Mouse (Mus musculus) left cerebral cortex, adult 2 months (tissue): ENCODE measurements around the gene Gabpb1. TPM values are rescaled to one million over a fixed set of nuclear protein-coding genes. Genes with fewer than 3 reads are reported as not detected.

Experiments used
- DNase-seq, 2 experiments: peaks; one replicate each; pipeline ENCODE4 v3.0.0; 2021 to 2022; ENCODE audit warnings: low spot score in 2 of 2, mixed read lengths in 1 of 2; ENCODE audit errors: extremely low spot score in 1 of 2
- H3K27ac ChIP-seq: fragments of 200-600 bp; 2 replicates; pipeline ENCODE4 v1.8.1; 2022
- H3K4me3 ChIP-seq: fragments of 200-600 bp; 2 replicates; pipeline ENCODE4 v1.8.1; 2022
- CTCF ChIP-seq: fragments of 200-600 bp; IDR thresholded peaks from 2 replicates; pipeline ENCODE4 v1.8.1; 2022; ENCODE audit warnings: antibody characterized with exemption, mild to moderate bottlenecking, moderate library complexity
- intact Hi-C: fragments of 180-260 bp; cut with DNase I; formaldehyde crosslinking; loops from one replicate; pipeline ENCODE4 v1.15.1; 2025
- long read RNA-seq, 2 experiments: library from polyadenylated mRNA; stranded (forward); transcript quantifications; one replicate each; pipeline ENCODE4 v2.0.0; 2021; ENCODE audit warnings: borderline mapping rate in 2 of 2
- total RNA-seq, 2 experiments: library from RNA; stranded (reverse); gene quantifications; 2 replicates each; pipeline ENCODE4 v1.2.3; 2021

Gabpb1 gene
- 10 to 100 TPM; 21.0 to 22.1 TPM for total RNA-seq
- long read RNA-seq, experiment 1, full-length matches to known transcripts, result 13 of 22 reads
- long read RNA-seq, experiment 1, partial matches to known transcripts, result 1 of 22 reads
- long read RNA-seq, experiment 1, other reads (novel, unspliced or antisense), result 8 of 22 reads
- long read RNA-seq, experiment 2, full-length matches to known transcripts, result 8 of 19 reads
- long read RNA-seq, experiment 2, partial matches to known transcripts, result 0 of 19 reads
- long read RNA-seq, experiment 2, other reads (novel, unspliced or antisense), result 11 of 19 reads

GRCm38 (mm10) chr2:126676122-126676515, at the start of gene Gabpb1:
Gabpb1 (minus strand) TSS chr2:126676337.
- no peak for DNase-seq
- no peak for TF ChIP-seq CTCF
- H3K27ac ChIP-seq, result peak within 1 kb of the TSS; percentile 100
- intact Hi-C loops, result loop anchor here (10.0 kb wide), 1 partner anchor 521 kb away; the partner anchor contains the start of genes Dtwd1 and Fam227b
- H3K4me3 ChIP-seq, result peak within 1 kb of the TSS; percentile 94

- DNase-seq, result no peak
- Histone ChIP-seq H3K27ac (no peak overlapping the region), H3K4me3 (no peak overlapping the region)
- intact Hi-C loops, result no loop called here
- TF ChIP-seq CTCF, result no peak
These were observed 36.8 kb upstream of the Gabpb1 start for GRCm38 (mm10) chr2:126712950-126713349.

DNA sequence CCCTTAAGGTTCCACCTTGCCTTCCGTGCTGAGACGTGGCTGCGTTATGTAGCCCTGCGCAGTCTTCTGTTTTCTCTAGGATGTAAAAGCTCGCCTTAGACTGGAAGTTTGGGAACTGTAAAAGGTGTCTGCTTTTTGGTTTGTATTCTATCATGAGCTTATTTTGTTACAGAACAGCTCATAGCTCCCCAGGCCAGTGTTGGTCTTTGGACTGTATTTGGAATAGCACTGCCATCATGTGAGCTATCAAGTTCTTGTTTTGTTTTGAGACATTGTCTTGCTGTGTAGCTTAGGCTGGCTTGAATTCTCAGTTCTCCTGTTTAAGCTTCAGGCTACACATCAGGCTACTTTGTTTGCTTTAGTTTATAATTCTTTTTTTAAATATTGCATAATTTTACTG, 36.4 kb upstream of the Gabpb1 start:
- DNase-seq, result no peak
- intact Hi-C loops, result no loop called here
- H3K27ac ChIP-seq, result no peak overlapping the region
- TF ChIP-seq CTCF, result no peak
- H3K4me3 ChIP-seq, result no peak overlapping the region

- Histone ChIP-seq H3K4me3 (peak overlapping the region; percentile 76), H3K27ac (no peak overlapping the region)
- intact Hi-C loops, result no loop called here
- DNase-seq, result no peak
- no peak for TF ChIP-seq CTCF
These were observed 32.2 kb upstream of the Gabpb1 start for GRCm38 (mm10) chr2:126708361-126708760.

GRCm38 (mm10) chr2:126707438-126707779, 31.3 kb upstream of the Gabpb1 start:
- peak overlapping the region; percentile 76 for H3K4me3 ChIP-seq
- TF ChIP-seq CTCF, result no peak
- DNase-seq, result no peak
- intact Hi-C loops, result loop anchor here (1.0 kb wide), 1 partner anchor 32 kb away; no protein-coding TSS in a partner anchor
- peak overlapping the region; percentile 84 for H3K27ac ChIP-seq

DNA sequence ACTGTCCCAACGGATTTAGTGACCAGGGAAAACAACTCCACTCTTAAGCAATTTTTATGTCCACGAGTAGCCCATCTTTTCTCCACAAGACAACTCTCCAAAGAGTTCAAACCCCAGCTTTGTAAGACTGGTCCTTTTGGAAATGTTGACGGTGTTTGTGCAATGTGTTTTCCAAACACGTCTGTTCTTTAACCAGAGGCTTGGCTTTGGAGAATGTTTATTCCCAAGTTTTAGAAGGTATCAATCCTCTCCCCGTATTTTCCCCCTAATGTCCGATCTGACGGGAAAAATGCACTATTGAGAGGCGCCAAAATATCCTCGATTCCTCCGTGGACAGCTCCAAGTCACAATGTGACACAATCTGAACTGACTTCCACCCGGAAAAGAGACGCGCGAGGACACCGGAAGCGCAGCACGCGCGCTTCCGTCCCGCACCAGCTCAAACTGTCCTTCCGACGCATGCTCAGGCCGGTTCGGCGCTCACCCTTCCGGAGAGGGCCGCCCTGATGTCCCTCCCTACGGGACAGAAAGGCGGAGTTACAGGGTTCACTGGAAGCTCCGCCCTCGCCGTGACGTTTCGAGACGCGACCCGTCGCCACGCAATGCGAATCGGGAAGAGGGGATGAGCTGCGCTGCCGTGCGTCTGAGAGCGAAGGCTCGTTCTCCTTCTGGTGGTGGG, 30.8 kb upstream of the Gabpb1 start, which contains the start of gene Usp8:
Gene Usp8 (plus strand): TSS at position 570 of the 679 bp plus-strand sequence.
- Histone ChIP-seq H3K27ac (peak within 1 kb of the TSS; percentile 84), H3K4me3 (peak within 1 kb of the TSS; percentile 76)
- DNase-seq, result peak; percentile 97 to 99
- intact Hi-C loops, result loop anchor here (1.0 kb wide), 1 partner anchor 32 kb away; no protein-coding TSS in a partner anchor
- no peak for TF ChIP-seq CTCF

GRCm38 (mm10) chr2:126695285-126695684, 19.1 kb upstream of the Gabpb1 start:
- intact Hi-C loops, result no loop called here
- no peak for TF ChIP-seq CTCF
- H3K4me3 ChIP-seq, result no peak overlapping the region
- DNase-seq, result no peak
- no peak overlapping the region for H3K27ac ChIP-seq

DNA sequence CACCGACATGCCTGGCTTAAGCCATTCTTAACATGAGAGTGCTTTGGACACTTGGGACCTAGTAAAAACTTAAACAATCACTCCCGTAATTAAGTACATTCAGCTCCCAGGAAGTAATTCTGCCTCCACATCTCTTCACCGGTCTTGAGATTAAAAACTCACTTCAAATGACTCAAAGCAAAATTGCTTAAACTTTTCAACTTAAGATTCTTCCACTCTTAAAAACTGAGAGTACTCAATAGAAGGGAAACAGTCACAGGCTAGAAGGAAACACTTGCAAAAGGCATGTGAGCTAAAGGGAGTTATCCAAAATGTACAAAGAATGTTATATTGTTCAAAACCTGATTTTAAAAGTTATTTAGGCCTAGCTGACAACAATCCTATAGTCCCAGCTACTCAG, 15.2 kb upstream of the Gabpb1 start:
- no peak for DNase-seq
- Histone ChIP-seq H3K4me3 (no peak overlapping the region), H3K27ac (no peak overlapping the region)
- no peak for TF ChIP-seq CTCF
- intact Hi-C loops, result no loop called here

GRCm38 (mm10) chr2:126682937-126683336, 6.8 kb upstream of the Gabpb1 start:
- H3K27ac ChIP-seq, result no peak overlapping the region
- intact Hi-C loops, result no loop called here
- DNase-seq, result no peak
- no peak for TF ChIP-seq CTCF
- H3K4me3 ChIP-seq, result no peak overlapping the region

GRCm38 (mm10) chr2:126682333-126682732, 6.2 kb upstream of the Gabpb1 start:
- DNase-seq, result no peak
- intact Hi-C loops, result no loop called here
- no peak for TF ChIP-seq CTCF
- no peak overlapping the region; the same call in 1 of the 2 replicates for H3K27ac ChIP-seq
- no peak overlapping the region for H3K4me3 ChIP-seq

GRCm38 (mm10) chr2:126677366-126677765, 1.2 kb upstream of the Gabpb1 start:
- no peak for TF ChIP-seq CTCF
- intact Hi-C loops, result loop anchor here (10.0 kb wide), 1 partner anchor 523 kb away; the partner anchor contains the start of genes Dtwd1 and Fam227b
- DNase-seq, result no peak
- H3K27ac ChIP-seq, result no peak overlapping the region
- no peak overlapping the region for H3K4me3 ChIP-seq
